Mouse (Mus musculus) stomach, postnatal 0 days (tissue): ENCODE data around the gene Gfm1.

Source experiments
- CTCF ChIP-seq: IDR thresholded peaks from 2 replicates; pipeline ENCODE4 v1.5.1; 2016; ENCODE audit warnings: antibody characterized with exemption, low read depth, mild to moderate bottlenecking, moderate library complexity
- EP300 ChIP-seq: optimal IDR thresholded peaks from 2 replicates; pipeline ENCODE3; 2016; ENCODE audit warnings: antibody characterized with exemption

GRCm38 (mm10) chr3:67512807-67513206 is 82.9 kb downstream of the Gfm1 start:
- TF ChIP-seq CTCF (peak; percentile 93), EP300 (no peak)
